Mouse (Mus musculus): ENCODE data around the gene Appl1.

Gene Appl1

GRCm38 (mm10) chr14:26971106-26971789 lies at the start of gene Appl1:
TSS of gene Appl1 (minus strand) at chr14:26971232.
- DNase-seq: no peak

DNA sequence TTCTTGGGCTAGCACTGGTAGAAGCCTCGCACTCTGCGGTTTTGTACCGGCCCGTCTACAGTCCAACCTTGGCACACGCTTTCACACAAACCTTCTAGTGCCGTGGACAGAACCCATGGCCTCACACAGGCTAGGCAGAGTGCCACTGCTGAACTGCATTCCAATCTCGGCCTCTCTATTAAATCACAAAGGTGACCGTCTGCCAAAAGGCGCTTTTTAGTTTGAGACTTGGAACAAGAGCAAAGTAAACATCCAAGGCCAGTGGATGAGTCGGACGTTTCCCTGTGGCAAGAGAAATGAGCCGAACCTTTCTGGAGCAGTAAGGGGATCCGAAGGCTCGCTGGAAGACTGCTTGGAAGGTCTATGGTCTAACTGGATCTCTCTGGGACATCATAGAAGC lies 48.8 kb upstream of the Appl1 start:
- no peak for DNase-seq

- DNase-seq: no peak
Observed at GRCm38 (mm10) chr14:27017936-27018335, 46.9 kb upstream of the Appl1 start.

GRCm38 (mm10) chr14:27013658-27014057 lies 42.6 kb upstream of the Appl1 start:
- no peak for DNase-seq

GRCm38 (mm10) chr14:27011561-27011960 lies 40.5 kb upstream of the Appl1 start:
- no peak for DNase-seq

- no peak for DNase-seq
Observed at GRCm38 (mm10) chr14:27005937-27006336, 34.9 kb upstream of the Appl1 start.

DNA sequence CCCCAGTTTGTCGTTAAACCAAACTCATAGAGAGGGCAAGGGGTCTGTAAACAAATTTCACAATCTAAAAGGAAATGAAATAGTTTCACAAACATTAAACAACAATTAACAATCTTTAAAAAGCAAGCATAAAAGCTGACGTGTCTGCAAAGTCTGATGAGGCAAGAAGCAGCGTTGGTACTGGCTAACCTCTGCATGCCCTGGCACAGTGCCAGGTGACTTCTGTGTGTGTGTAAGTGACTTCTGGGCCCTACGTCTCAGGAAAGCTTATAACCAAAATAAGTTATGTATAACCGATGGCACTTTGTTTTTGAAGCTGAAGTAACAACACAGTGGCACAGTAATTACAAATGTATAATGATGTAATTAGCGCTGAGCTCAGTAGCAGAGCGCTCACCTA lies 33.9 kb upstream of the Appl1 start:
- no peak for DNase-seq

DNA sequence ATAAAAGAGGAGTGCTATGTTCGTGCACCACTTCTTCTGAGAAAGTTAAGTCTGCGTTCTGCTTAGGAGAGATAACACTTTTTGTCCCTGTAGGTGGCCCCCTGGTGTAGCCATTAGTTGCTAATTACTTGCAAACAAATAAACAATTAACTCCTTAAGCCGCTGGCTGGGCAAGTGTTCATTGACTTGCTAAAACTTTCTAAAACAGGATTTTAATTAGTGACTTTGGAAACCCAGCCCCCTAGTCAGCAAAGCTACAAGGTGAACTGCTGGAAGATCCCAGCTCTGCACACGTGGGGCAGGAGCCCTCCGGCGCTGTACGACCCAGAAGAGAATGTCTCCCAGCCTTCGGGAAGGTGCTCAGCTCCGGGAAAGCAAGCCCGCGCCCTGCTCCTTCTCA lies 29.4 kb upstream of the Appl1 start:
- no peak for DNase-seq

DNA sequence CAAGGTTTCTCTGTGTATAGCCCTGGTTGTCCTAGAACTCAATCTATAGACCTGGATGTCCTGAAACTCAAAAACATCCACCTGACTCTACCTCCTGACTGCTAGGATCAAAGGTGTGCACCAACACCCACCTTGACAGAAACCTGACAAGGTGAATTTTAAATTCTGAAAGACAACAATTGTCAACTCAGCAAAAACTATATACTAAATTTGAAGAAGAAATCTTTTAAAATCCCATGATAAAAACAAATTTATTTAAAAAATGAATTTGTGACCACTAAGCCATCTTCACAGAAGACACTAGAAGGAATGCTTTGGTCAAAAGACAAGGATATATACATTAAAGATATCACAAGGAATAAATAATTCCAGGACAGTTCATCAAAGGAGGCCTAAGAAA lies 25.2 kb upstream of the Appl1 start:
- DNase-seq: no peak

GRCm38 (mm10) chr14:26994211-26994741 lies 23.2 kb upstream of the Appl1 start, which contains the start of gene Hesx1:
TSS of gene Hesx1 (plus strand) at chr14:26994416.
- DNase-seq: peak; percentile 87

DNA sequence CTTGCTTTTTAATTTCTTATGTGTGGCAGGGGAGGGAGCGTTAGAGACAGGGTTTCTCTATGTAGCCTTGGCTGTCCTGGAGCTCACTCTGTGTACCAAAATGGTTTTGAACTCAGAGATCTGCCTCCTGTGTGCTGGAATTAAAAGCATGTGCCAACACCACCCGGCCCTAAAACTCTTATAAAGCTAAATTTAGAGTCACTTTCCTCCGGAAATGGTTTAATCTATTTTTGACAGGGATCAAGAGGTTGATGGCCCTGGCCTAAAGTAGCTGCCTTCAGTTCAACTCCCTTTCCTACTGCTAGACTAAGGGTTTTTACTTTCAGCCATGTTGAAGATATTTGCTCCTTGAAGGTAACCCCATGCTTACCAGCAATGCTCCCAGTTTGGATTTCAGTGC lies 22.4 kb upstream of the Appl1 start:
- DNase-seq: no peak

GRCm38 (mm10) chr14:26991622-26992021 lies 20.6 kb upstream of the Appl1 start:
- DNase-seq: no peak

- no peak for DNase-seq
Observed at GRCm38 (mm10) chr14:26988694-26989093, 17.7 kb upstream of the Appl1 start.

DNA sequence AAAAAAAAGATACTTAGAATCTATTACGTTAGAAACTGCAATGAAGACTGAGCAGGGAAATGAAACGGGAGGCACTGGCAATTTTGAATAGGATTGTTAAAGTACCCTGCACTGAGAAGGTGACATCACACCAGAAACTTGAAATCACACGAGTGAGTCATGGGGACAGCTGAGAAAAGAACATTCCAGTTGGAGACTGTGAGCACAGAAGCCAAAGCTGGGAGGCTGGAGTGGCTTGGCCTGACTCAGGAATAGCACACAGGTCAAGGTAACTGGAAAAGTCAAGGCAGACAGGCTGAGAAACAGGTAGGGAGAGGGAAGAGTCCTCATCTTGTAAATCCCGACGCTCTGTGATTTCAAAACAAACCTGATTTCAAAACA lies 11.1 kb upstream of the Appl1 start:
- DNase-seq: no peak

DNA sequence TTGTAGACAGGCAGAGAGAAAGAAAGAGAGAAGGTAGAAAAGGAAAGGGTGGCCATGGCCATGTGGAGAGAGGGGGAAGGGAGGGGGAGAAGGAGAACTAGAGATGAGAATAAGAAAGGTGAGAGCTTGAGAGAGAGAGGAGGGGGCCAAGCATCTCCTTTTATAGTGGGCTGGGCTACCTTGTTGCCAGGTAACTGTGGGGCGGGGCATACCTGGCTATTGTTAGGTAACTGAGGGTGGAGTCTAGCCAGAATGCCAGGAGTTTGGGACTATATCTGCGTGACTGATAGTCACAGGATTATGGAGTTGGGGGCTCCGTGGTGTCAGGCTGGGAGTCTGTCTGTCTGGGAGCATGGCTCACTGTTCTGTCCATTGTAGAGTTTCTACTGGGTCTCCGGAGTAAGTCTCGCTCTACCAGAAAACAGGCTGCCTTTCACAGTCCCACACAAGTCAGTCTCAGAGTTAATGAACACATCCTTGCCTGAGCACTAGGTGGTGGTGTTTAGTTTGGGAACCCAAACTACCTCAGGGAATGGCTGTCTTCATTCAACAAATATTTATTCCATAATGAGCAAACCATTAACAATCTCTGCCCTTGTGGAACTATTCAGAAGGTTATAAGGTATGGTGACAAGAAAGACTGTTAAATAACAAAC lies 10.6 kb upstream of the Appl1 start:
- DNase-seq: no peak

- no peak for DNase-seq
Observed at GRCm38 (mm10) chr14:26981021-26981420, 10.0 kb upstream of the Appl1 start.

- no peak for DNase-seq
Observed at GRCm38 (mm10) chr14:26979808-26980207, 8.8 kb upstream of the Appl1 start.

DNA sequence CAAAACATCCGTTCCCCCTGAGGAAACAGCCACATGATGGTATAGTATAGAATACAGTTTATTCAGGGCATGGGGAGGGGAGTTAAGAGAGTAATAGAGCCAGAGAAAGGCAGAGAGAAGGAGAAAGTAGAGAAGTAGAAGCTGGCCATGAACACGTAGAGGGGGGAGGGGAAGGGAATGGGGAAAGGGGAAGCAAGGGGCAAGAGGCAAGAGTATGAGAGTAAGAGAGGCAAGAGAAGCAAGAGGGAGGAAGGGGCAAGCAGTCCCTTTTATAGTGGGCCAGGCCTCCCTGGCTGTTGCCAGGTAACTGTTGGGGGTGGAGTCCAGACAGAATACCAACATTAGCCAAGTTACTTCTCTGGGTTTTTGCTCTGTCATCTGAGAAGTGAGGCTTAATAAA lies 6.5 kb upstream of the Appl1 start:
- DNase-seq: no peak

DNA sequence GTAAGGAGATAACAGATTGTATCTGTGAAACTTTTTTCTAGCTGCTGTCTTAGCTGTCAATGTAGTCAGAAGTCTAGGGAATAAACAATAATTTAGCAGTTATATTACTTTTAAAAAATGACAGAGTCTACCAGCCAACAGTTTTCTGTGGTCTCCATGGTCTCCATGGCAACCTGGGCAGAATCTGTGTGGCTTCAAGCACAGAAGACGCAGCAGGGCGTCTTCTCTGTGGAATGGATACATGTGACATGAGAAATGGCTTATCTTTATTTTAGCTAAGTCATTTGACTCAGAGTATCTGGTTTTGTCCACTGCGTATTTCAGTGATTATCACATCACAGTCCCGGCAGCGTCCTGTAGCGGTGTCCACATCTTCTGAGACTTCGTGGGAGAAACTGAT lies 5.2 kb upstream of the Appl1 start:
- peak; percentile 47 for DNase-seq

DNA sequence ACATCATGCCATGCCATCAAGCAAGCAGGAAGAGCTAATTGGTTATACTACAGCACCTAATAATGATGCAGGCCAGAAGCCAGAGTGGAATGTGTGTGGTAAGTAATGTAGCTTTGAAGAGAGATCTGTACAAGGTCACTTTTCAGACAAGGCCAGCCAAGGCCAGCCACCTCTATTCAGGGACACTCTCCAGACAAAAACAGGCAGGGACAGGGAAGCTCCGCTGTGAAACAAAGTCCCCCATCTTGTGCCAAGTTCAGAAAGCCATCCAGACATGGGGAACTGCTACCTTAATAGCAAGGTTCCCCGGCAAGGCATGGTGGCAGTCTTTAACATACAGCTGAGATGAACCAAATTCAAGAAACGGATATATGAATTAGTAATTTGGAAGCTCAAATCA lies 4.5 kb upstream of the Appl1 start:
- DNase-seq: no peak

GRCm38 (mm10) chr14:26973089-26973488 lies 2.1 kb upstream of the Appl1 start:
- no peak for DNase-seq

- DNase-seq: peak; percentile 97
Observed at GRCm38 (mm10) chr14:26970439-26970932, 546 bp downstream of the Appl1 start.

- peak; percentile 78 for DNase-seq
Observed at GRCm38 (mm10) chr14:26969856-26970407, 1.1 kb downstream of the Appl1 start.

DNA sequence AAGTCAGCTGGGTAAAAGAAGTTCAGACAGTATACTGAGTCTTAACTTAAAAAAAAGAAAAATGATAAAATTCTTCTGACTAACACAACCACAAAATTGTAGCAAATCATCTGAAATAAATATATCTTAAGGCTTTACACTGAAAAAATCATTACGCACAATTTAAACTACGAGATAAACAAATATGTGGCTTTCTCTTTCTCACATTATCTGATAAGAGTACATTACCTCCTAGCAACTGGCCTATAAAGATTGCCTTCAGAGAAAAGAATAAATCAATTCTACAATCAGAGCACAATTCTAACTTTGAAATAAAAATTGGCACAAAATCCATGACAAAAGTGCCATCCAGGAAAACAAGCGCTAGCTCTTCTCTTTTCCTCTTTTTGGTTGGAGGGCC lies 1.9 kb downstream of the Appl1 start:
- no peak for DNase-seq
